Mouse (Mus musculus): Measurements from ENCODE around the gene Gm49661. TPM values are rescaled to one million over a fixed set of nuclear protein-coding genes. Genes with fewer than 3 reads are reported as not detected.

Gm49661 gene
- polyA plus RNA-seq, 1 experiment from 2014 or later, result not detected

DNA sequence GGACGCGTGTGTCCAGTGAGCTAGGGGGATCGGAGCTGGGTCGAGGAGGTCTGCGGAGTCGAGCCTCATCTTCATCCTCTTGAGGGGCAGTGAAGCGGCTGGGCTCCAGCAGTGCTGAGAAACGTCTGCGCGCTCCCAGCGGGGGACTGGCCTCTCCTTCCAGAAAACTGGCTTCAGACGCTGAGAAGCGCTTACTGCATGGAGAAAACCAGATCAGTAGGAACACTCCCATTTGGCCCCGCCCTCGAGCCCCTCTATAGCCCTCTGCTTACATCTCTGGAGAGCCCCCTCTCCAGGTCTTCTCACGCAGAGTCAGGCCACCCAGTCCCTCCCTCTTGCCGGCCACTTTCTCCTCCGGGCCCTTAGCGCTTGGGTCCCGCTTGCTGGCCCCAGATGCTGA is 51.5 kb downstream of the Gm49661 start:
- 23% methylated on average over 20 of the region's 20 CpGs for WGBS
- peaks cover 35% of the 10 kb centered on the region for H3K27me3 ChIP-seq (ENCODE audit: control insufficient read depth, insufficient read depth, low read length)
- H3K36me3 ChIP-seq (ENCODE audit: control insufficient read depth, insufficient read depth, low read length), result 0 out of 2 replicates have a peak, but pooled peaks cover 2% of the 10 kb centered on the region

More for the DNA sequence above, 51.5 kb downstream of the Gm49661 start:
- DNase-seq (ENCODE audit: low spot score) (no peak), ATAC-seq (ENCODE audit: low FRiP score) (no peak)
- Histone ChIP-seq H3K4me1 (replicated peaks; ENCODE audit: control insufficient read depth, insufficient read depth, low read length) (0 out of 2 replicates have a peak, but pooled peaks cover 2% of the 10 kb centered on the region), H3K4me3 (ENCODE audit: low read depth, low read length) (no peak overlapping the region), H3K9me3 (ENCODE audit: control insufficient read depth, low read length) (no peaks in the 10 kb centered on the region; the same call in 1 of the 2 replicates), H3K4me2 (replicated peaks; ENCODE audit: low read depth, low read length) (no peak overlapping the region), H3K9ac (ENCODE audit: low read depth, low read length) (no peak overlapping the region), H3K27ac (ENCODE audit: low read depth, low read length) (no peak overlapping the region)

Other genes with a start within 250 kb of the Gm49661 start
- 2.3 and 2.9 TPM in 2 replicates for gene G430095P16Rik, start 246.4 kb downstream of the Gm49661 start, polyA plus RNA-seq (2014; fragmentation: Nextera tagmentation; extraction: Ambion mirVana)
- gene Nfix, start 169.1 kb downstream of the Gm49661 start, polyA plus RNA-seq (2014; fragmentation: Nextera tagmentation; extraction: Ambion mirVana), result 2.4 and 3.0 TPM in 2 replicates
- gene Dand5, start 146.6 kb downstream of the Gm49661 start, polyA plus RNA-seq (2014; fragmentation: Nextera tagmentation; extraction: Ambion mirVana), result 6.2 and 7.1 TPM in 2 replicates
- gene Gadd45gip1, start 137.9 kb downstream of the Gm49661 start, polyA plus RNA-seq (2014; fragmentation: Nextera tagmentation; extraction: Ambion mirVana), result 36.0 and 37.2 TPM in 2 replicates
- gene Rad23a, start 128.8 kb downstream of the Gm49661 start, polyA plus RNA-seq (2014; fragmentation: Nextera tagmentation; extraction: Ambion mirVana), result 88.6 and 91.3 TPM in 2 replicates
- 837 and 845 TPM in 2 replicates for gene Calr, start 122.5 kb downstream of the Gm49661 start, polyA plus RNA-seq (2014; fragmentation: Nextera tagmentation; extraction: Ambion mirVana)
- gene Farsa, start 112.4 kb downstream of the Gm49661 start, polyA plus RNA-seq (2014; fragmentation: Nextera tagmentation; extraction: Ambion mirVana), result 89.6 and 91.4 TPM in 2 replicates
- 51.1 and 57.8 TPM in 2 replicates for gene Syce2, start 97.3 kb downstream of the Gm49661 start, polyA plus RNA-seq (2014; fragmentation: Nextera tagmentation; extraction: Ambion mirVana)
- 29.2 and 30.5 TPM in 2 replicates for gene Gcdh, start 75.5 kb downstream of the Gm49661 start, polyA plus RNA-seq (2014; fragmentation: Nextera tagmentation; extraction: Ambion mirVana)
- 12.0 and 14.8 TPM in 2 replicates for gene Klf1, start 67.5 kb downstream of the Gm49661 start, polyA plus RNA-seq (2014; fragmentation: Nextera tagmentation; extraction: Ambion mirVana)
- gene Dnase2a, start 60.9 kb downstream of the Gm49661 start, polyA plus RNA-seq (2014; fragmentation: Nextera tagmentation; extraction: Ambion mirVana), result 5.8 and 6.4 TPM in 2 replicates
- gene Mast1, start 32.1 kb downstream of the Gm49661 start, polyA plus RNA-seq (2014; fragmentation: Nextera tagmentation; extraction: Ambion mirVana), result 10.2 and 11.4 TPM in 2 replicates
- 0.14 TPM in 1 of 2 replicates, not detected in the other for gene Rtbdn, start 22.4 kb downstream of the Gm49661 start, polyA plus RNA-seq (2014; fragmentation: Nextera tagmentation; extraction: Ambion mirVana)
- 1,367 and 1,409 TPM in 2 replicates for gene Prdx2, start 154 bp upstream of the Gm49661 start, polyA plus RNA-seq (2014; fragmentation: Nextera tagmentation; extraction: Ambion mirVana)
- gene Rnaseh2a, start 334 bp upstream of the Gm49661 start, polyA plus RNA-seq (2014; fragmentation: Nextera tagmentation; extraction: Ambion mirVana), result 98.5 and 104 TPM in 2 replicates
- 6.2 and 6.4 TPM in 2 replicates for gene Junb, start 9.3 kb upstream of the Gm49661 start, polyA plus RNA-seq (2014; fragmentation: Nextera tagmentation; extraction: Ambion mirVana)
- 9.5 and 10.3 TPM in 2 replicates for gene Hook2, start 21.2 kb upstream of the Gm49661 start, polyA plus RNA-seq (2014; fragmentation: Nextera tagmentation; extraction: Ambion mirVana)
- not detected in 2 replicates for gene Best2, start 45.1 kb upstream of the Gm49661 start, polyA plus RNA-seq (2014; fragmentation: Nextera tagmentation; extraction: Ambion mirVana)
- gene Asna1, start 55.8 kb upstream of the Gm49661 start, polyA plus RNA-seq (2014; fragmentation: Nextera tagmentation; extraction: Ambion mirVana), result 134 TPM in 2 replicates
- gene Trir, start 57.4 kb upstream of the Gm49661 start, polyA plus RNA-seq (2014; fragmentation: Nextera tagmentation; extraction: Ambion mirVana), result 180 and 186 TPM in 2 replicates
- gene Tnpo2, start 67.5 kb upstream of the Gm49661 start, polyA plus RNA-seq (2014; fragmentation: Nextera tagmentation; extraction: Ambion mirVana), result 18.8 and 24.6 TPM in 2 replicates
- gene Fbxw9, start 90.6 kb upstream of the Gm49661 start, polyA plus RNA-seq (2014; fragmentation: Nextera tagmentation; extraction: Ambion mirVana), result 27.2 and 27.4 TPM in 2 replicates
- not detected in 2 replicates for gene Gm5741, start 98.5 kb upstream of the Gm49661 start, polyA plus RNA-seq (2014; fragmentation: Nextera tagmentation; extraction: Ambion mirVana)
- gene Dhps, start 102.3 kb upstream of the Gm49661 start, polyA plus RNA-seq (2014; fragmentation: Nextera tagmentation; extraction: Ambion mirVana), result 66.4 and 67.8 TPM in 2 replicates
- gene Wdr83os, start 111.3 kb upstream of the Gm49661 start, polyA plus RNA-seq (2014; fragmentation: Nextera tagmentation; extraction: Ambion mirVana), result 116 and 123 TPM in 2 replicates
- gene Wdr83, start 111.9 kb upstream of the Gm49661 start, polyA plus RNA-seq (2014; fragmentation: Nextera tagmentation; extraction: Ambion mirVana), result 52.6 and 55.9 TPM in 2 replicates
- gene Man2b1, start 113.8 kb upstream of the Gm49661 start, polyA plus RNA-seq (2014; fragmentation: Nextera tagmentation; extraction: Ambion mirVana), result 16.7 and 16.9 TPM in 2 replicates
- 1.0 and 1.2 TPM in 2 replicates for gene Zfp791, start 153.7 kb upstream of the Gm49661 start, polyA plus RNA-seq (2014; fragmentation: Nextera tagmentation; extraction: Ambion mirVana)
- not detected in 2 replicates for gene Cks1brt, start 182.5 kb upstream of the Gm49661 start, polyA plus RNA-seq (2014; fragmentation: Nextera tagmentation; extraction: Ambion mirVana)

All from hindbrain, embryonic 11.5 days (tissue).